Mouse (Mus musculus) midbrain, embryonic 15.5 days (tissue): Measurements from ENCODE around the gene Pagr1b. TPM values are rescaled to one million over a fixed set of nuclear protein-coding genes. Genes with fewer than 3 reads are reported as not detected.
A peak's percentile ranks its signal among the peaks of the same experiment; 100 is the strongest.

Experiments
- ATAC-seq: fragments of 200-750 bp; cut with Nextera tagmentation; replicated peaks from 2 replicates; pipeline ENCODE4 v1.8.0; 2017; ENCODE audit warnings: moderate TSS enrichment
- H3K27ac ChIP-seq: fragments of 300-500 bp; sonication (generic); 2 replicates; pipeline ENCODE4 v1.5.1; 2015; ENCODE audit warnings: mild to moderate bottlenecking, inconsistent platforms
- H3K27me3 ChIP-seq: fragments of 300-500 bp; sonication (generic); replicated peaks from 2 replicates; pipeline ENCODE4 v1.6.1; 2015; ENCODE audit warnings: inconsistent platforms
- H3K36me3 ChIP-seq: fragments of 300-500 bp; sonication (generic); replicated peaks from 2 replicates; pipeline ENCODE4 v1.6.1; 2015; ENCODE audit warnings: inconsistent platforms
- H3K4me1 ChIP-seq: fragments of 300-500 bp; sonication (generic); 2 replicates; pipeline ENCODE4 v1.6.1; 2015; ENCODE audit warnings: inconsistent platforms
- H3K4me2 ChIP-seq: fragments of 300-500 bp; sonication (generic); 2 replicates; pipeline ENCODE4 v1.6.1; 2015; ENCODE audit warnings: inconsistent platforms, mild to moderate bottlenecking, moderate library complexity
- H3K4me3 ChIP-seq: fragments of 300-500 bp; sonication (generic); 2 replicates; pipeline ENCODE4 v1.5.1; 2015; ENCODE audit warnings: mild to moderate bottlenecking, inconsistent platforms
- H3K9ac ChIP-seq: fragments of 300-500 bp; sonication (generic); 2 replicates; pipeline ENCODE4 v1.6.1; 2015; ENCODE audit warnings: mild to moderate bottlenecking, inconsistent platforms
- H3K9me3 ChIP-seq: fragments of 300-500 bp; sonication (generic); 2 replicates; pipeline ENCODE4 v1.6.1; 2016; ENCODE audit warnings: inconsistent platforms
- WGBS: fragments of 180-500 bp; shearing (Covaris S2); methylation state at CpG from one replicate; pipeline ENCODE4 v1.1.7; 2015; ENCODE audit warnings: mixed read lengths; 5-methylcytosine and 5-hydroxymethylcytosine counted together
- polyA plus RNA-seq: library from polyadenylated mRNA; unstranded; fragments of >200 nt; fragmentation: Nextera tagmentation; extraction: Ambion mirVana; gene quantifications from 2 replicates; pipeline ENCODE4 v1.2.1, GENCODE M21; 2015

Gene Pagr1b
- polyA plus RNA-seq, 1 experiment from 2014 or later: 1.0 TPM

DNA sequence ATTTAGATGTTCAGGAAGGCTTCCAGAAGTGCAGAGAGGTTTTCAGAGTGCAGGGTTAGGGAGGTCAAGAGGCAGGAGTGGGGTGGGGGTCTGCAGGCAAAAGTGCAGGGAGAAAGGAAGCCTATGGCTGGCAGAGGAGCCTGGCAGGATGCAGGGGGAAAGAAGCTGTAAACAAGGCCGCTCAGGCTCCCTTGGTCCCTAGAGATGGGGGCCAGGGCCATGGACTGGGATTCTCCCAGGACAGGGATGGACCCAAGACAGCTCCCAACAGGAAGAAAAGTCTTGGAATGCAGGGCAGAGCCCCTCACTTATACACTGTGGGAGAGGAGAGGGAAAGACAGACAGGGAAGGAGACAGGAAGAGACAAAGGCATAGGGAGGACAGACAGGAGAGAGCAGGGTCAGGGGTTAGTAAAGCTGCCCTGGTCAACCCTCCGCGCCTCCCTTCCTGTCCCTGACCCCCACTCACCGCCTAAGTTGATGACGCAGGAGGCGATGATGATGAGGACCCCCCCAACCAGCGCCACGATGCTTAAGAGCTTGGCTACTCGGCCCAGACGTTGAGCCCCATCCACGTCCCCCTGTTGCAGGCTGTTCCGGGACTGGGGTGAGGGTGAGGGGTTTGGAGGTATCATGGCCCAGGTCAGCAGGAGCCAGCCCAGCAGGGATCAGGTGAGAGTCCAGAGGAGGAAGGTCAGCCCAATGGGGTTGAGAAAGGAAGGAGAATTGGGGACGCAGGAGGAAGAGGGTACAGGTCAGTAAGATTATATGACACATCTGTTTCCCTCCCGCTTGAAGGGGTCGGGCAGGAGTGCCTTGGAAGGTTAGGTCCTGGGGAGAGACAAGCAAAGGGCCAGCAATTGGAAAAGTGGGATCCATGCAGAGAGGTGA is 2.4 kb upstream of the Pagr1b start:
- WGBS: 84% methylated on average over 15 of the region's 15 CpGs
- no peaks in the 10 kb centered on the region for H3K27me3 ChIP-seq
- H3K4me1 ChIP-seq: peaks cover 88% of the 10 kb centered on the region
- H3K4me3 ChIP-seq: no peak overlapping the region
- peaks cover 11% of the 10 kb centered on the region for H3K36me3 ChIP-seq
- H3K27ac ChIP-seq: peak overlapping the region; percentile 94; the same call in 1 of the 2 replicates
- peak overlapping the region; percentile 90 for H3K4me2 ChIP-seq
- H3K9me3 ChIP-seq: no peaks in the 10 kb centered on the region
- ATAC-seq: no peak
- peak overlapping the region; percentile 60; the same call in 1 of the 2 replicates for H3K9ac ChIP-seq

DNA sequence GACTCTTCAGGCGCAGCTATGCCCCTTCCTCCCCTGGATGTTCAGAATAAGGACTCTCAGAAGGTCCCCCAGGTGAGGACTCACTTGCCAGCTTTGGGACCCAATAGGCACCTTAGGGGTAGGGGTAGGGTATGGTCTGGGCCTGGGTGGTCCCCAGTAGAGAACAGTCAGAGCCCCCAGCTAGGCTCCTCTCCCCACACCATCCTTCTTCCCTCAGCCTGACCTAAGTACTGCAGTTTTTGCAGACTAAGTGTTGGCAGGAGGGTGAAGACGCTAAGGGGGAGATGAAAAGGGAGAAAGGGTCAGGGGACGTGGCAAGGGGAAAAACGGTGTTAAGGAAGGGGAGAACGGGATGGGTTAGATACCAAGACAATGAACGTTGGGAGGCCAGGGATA is 1.7 kb upstream of the Pagr1b start:
- peak overlapping the region; percentile 94 for H3K27ac ChIP-seq
- no peaks in the 10 kb centered on the region for H3K9me3 ChIP-seq
- peak overlapping the region; percentile 18 for H3K9ac ChIP-seq
- 45% methylated on average over 6 of the region's 6 CpGs for WGBS
- H3K4me1 ChIP-seq: peaks cover 84% of the 10 kb centered on the region
- H3K27me3 ChIP-seq: no peaks in the 10 kb centered on the region
- peak overlapping the region; percentile 69; the same call in 1 of the 2 replicates for H3K4me3 ChIP-seq
- H3K36me3 ChIP-seq: peaks cover 17% of the 10 kb centered on the region
- H3K4me2 ChIP-seq: peak overlapping the region; percentile 90
- ATAC-seq: no peak

DNA sequence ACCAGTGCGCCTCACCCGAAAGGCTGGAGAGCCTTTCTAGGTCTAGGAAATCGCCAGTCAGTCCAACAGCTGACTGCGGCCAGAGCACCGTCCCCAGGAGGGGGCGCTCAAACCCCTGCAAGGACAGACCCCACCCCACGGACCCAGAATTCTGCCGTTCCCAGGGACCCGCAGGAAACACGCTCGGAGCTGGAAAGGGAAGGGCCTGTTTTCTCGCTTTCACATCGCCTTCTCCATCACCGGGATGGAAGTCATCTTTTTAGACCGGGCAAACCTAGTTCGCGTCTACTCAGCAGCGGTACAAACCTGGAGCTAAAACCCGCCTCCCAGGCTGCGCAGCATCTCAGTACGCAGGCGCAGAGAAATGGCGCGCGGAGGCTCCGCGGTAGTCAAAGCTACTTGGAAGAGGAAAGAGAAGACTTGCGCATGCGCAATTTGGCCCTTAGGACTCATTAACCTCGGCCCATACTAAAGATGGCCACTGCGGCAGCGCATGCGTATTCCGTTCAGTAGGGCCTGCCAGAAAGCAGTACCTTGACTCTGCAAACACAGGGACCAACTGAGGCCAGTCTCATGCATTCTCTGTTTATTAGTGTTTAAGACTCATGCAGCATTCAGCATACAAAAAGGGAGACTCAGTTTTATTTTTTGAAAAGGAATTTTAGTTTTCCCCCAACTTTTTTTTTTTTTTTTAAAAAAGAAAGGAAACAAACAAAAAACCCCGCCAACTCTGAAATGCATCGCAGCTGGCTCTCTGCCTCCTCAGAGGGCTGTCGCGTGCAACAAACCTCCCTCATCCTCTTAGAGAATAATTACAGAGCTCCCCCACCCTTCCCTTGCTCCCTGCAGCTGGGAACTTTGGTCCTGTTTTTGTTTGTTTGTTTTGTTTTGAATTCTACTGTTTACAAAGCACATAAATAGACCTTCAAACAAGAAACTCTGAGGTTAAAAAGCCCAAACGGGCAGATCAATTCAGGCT is 976 bp upstream of the Pagr1b start, which contains the start of gene Pagr1a:
Pagr1a (minus strand) TSS at position 382 of the 979 bp plus-strand sequence.
- Histone ChIP-seq H3K36me3 (peaks cover 14% of the 10 kb centered on the region; the same call in 1 of the 2 replicates), H3K9ac (peak within 1 kb of the TSS; percentile 91), H3K27ac (peak within 1 kb of the TSS; percentile 94), H3K4me2 (peak within 1 kb of the TSS; percentile 90), H3K27me3 (no peaks in the 10 kb centered on the region), H3K4me3 (peak within 1 kb of the TSS; percentile 69), H3K4me1 (peaks cover 77% of the 10 kb centered on the region), H3K9me3 (no peaks in the 10 kb centered on the region)
- peak; percentile 83 for ATAC-seq
- WGBS: 3% methylated on average over 39 of the region's 39 CpGs

DNA sequence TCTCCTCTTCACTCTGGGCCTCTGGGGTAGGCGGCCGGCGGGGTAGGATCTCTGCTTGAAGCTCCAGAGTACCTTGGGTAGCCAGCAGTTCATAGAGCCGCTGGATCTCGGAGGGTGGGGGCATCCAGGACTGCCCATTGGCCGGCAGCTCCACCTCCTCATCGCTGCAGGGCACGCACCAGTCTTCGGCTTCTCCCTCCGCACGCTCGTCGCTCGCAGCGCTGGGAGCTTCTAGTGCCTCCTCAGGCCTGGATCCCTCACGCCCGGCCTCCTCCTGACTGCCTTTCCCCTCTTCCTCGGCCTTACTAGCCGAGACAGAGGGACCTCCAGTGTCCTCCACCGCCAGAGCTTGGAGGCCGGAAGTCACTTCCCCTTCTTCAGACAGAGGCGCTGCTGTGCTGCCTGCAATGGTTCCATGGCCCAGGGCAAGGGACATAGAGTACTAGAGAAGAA is 228 bp upstream of the Pagr1b start:
- peaks cover 70% of the 10 kb centered on the region for H3K4me1 ChIP-seq

DNA sequence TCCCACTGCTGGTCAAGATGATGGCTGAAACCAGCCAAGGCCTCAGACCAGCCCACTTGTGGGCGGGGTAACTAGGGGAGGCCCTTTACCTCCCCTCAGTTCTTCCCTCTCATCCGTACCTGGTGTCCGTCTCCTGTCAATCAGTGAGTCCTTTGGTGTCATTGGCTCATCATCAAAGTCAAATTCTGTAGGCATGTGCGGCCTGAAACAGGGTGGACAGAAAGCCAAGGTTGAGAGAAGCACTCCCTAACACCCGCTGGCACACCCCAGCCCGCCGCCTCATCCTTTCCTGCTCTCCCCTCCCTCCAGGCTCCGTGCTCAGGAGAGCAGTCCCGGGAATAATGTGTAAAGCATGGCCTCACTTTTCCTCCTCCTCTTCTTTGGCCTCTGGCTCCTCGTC is 203 bp downstream of the Pagr1b start:
- peak; percentile 7; the same call in 1 of the 2 replicates for ATAC-seq
- peak overlapping the region; percentile 90 for H3K4me2 ChIP-seq
- H3K9me3 ChIP-seq: no peaks in the 10 kb centered on the region
- H3K4me3 ChIP-seq: peak overlapping the region; percentile 69
- H3K9ac ChIP-seq: peak overlapping the region; percentile 91
- whole genome bisulfite sequencing: 2% methylated on average over 10 of the region's 10 CpGs
- H3K27ac ChIP-seq: peak overlapping the region; percentile 94
- H3K27me3 ChIP-seq: no peaks in the 10 kb centered on the region
- H3K4me1 ChIP-seq: peaks cover 66% of the 10 kb centered on the region
- H3K36me3 ChIP-seq: peaks cover 12% of the 10 kb centered on the region; the same call in 1 of the 2 replicates

More for the DNA sequence above, 228 bp upstream of the Pagr1b start:
- H3K27ac ChIP-seq: peak overlapping the region; percentile 94
- H3K9me3 ChIP-seq: no peaks in the 10 kb centered on the region
- H3K4me2 ChIP-seq: peak overlapping the region; percentile 90
- under 1% methylated on average over 22 of the region's 22 CpGs for WGBS
- H3K9ac ChIP-seq: peak overlapping the region; percentile 91
- peak; percentile 59 for ATAC-seq
- no peaks in the 10 kb centered on the region for H3K27me3 ChIP-seq
- peaks cover 12% of the 10 kb centered on the region; the same call in 1 of the 2 replicates for H3K36me3 ChIP-seq
- H3K4me3 ChIP-seq: peak overlapping the region; percentile 69

DNA sequence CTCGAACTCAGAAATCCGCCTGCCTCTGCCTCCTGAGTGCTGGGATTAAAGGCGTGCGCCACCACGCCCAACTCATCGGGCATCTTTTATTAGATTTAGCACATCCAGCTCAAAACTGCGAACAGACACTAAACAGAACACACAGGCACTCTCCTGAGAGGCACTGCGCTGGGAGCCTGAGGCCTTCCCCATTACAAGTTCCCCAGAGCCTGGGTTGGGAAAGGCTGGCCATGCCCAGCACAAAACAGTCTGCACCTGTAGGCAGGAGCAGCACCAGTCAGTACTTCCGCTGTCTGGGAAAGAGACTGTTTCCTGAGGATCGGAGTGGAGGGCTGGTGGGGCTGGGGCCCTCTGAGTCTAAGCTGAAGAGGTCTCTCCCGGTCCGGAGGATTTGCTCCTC is 1.3 kb downstream of the Pagr1b start:
- Histone ChIP-seq H3K4me2 (peak overlapping the region; percentile 12; the same call in 1 of the 2 replicates), H3K9me3 (no peaks in the 10 kb centered on the region), H3K27me3 (no peaks in the 10 kb centered on the region), H3K27ac (no peak overlapping the region), H3K4me1 (peaks cover 55% of the 10 kb centered on the region), H3K9ac (no peak overlapping the region), H3K4me3 (no peak overlapping the region), H3K36me3 (peaks cover 12% of the 10 kb centered on the region; the same call in 1 of the 2 replicates)
- no peak for ATAC-seq
- WGBS: 95% methylated on average over 12 of the region's 12 CpGs

DNA sequence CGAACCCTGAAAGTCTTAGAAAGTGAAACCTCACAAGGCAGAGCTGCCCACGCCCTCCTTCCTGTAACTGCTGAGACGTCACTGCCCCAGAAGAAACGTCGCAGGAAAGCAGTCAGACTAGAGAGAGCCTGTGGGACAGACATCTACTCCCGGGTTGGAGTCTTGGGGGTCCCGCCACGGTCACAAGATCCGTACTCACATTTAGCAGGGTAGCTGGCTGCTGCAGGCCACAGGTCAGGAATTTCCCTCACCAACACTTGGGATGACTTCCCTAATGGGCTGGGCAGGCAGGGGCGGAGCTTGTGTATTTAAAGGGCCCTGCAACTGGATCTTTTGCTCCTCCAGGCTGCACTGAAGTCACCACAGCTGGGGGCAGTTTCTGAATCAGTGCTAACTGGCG is 2.0 kb downstream of the Pagr1b start, which contains the start of gene Mvp:
Mvp (minus strand) TSS at position 302 of the 400 bp plus-strand sequence.
- 0 out of 2 replicates have a peak within 1 kb of the TSS, but pooled peaks have one; percentile 94 for H3K27ac ChIP-seq
- peaks cover 12% of the 10 kb centered on the region; the same call in 1 of the 2 replicates for H3K36me3 ChIP-seq
- H3K4me3 ChIP-seq: peak within 1 kb of the TSS; percentile 69
- no peaks in the 10 kb centered on the region for H3K9me3 ChIP-seq
- peaks cover 48% of the 10 kb centered on the region for H3K4me1 ChIP-seq
- ATAC-seq: no peak
- whole genome bisulfite sequencing: 78% methylated on average over 11 of the region's 11 CpGs
- peak within 1 kb of the TSS; percentile 17; the same call in 1 of the 2 replicates for H3K9ac ChIP-seq
- H3K27me3 ChIP-seq: no peaks in the 10 kb centered on the region
- H3K4me2 ChIP-seq: peak within 1 kb of the TSS; percentile 90

DNA sequence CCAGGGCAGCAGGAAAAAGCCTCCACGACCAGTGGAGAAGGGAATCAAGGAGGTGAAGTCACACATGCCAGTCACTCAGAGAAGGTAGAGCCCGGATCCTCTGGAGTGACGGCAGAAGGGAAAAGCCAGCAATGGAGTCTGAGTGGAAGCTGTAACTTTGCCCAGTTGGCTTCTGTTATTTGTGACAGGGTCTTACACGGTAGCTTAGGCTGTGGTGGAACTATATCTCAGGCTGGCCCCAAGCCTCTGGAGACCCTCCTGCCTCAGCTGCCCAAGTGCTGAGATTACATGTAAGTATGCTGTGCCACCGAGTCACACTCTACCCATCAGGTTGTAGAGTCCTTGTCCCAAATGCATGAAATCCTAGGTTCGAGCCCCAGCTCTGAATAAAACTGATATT is 2.9 kb downstream of the Pagr1b start:
- no peak overlapping the region for H3K27ac ChIP-seq
- H3K4me3 ChIP-seq: no peak overlapping the region
- 95% methylated on average over 6 of the region's 6 CpGs for WGBS
- no peak for ATAC-seq
- no peak overlapping the region for H3K4me2 ChIP-seq
- H3K4me1 ChIP-seq: peaks cover 39% of the 10 kb centered on the region
- H3K36me3 ChIP-seq: peaks cover 12% of the 10 kb centered on the region; the same call in 1 of the 2 replicates
- H3K9me3 ChIP-seq: no peaks in the 10 kb centered on the region
- no peak overlapping the region for H3K9ac ChIP-seq
- H3K27me3 ChIP-seq: no peaks in the 10 kb centered on the region

DNA sequence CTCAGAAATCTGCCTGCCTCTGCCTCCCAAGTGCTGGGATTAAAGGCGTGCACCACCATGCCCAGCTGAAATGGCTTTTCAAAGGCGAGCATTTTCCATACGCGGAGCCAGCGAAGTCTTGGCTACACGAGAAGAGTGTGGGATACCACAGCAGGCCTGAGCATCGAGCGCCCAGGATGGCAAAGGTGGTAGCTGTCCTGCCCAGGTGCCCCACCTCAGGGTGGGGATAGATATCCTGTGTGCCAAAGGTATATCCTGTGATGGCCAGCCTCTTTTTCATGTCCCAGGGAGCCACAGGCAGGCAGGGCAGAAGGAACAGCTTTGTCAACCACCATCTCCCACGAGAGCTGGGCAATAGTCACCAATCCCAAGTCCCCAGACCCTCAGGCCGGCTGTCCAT is 3.4 kb downstream of the Pagr1b start:
- no peak overlapping the region for H3K9ac ChIP-seq
- no peaks in the 10 kb centered on the region for H3K9me3 ChIP-seq
- H3K36me3 ChIP-seq: peaks cover 12% of the 10 kb centered on the region; the same call in 1 of the 2 replicates
- H3K27me3 ChIP-seq: no peaks in the 10 kb centered on the region
- WGBS: 95% methylated on average over 10 of the region's 10 CpGs
- no peak overlapping the region for H3K27ac ChIP-seq
- no peak for ATAC-seq
- no peak overlapping the region for H3K4me3 ChIP-seq
- H3K4me2 ChIP-seq: no peak overlapping the region
- H3K4me1 ChIP-seq: peaks cover 33% of the 10 kb centered on the region

DNA sequence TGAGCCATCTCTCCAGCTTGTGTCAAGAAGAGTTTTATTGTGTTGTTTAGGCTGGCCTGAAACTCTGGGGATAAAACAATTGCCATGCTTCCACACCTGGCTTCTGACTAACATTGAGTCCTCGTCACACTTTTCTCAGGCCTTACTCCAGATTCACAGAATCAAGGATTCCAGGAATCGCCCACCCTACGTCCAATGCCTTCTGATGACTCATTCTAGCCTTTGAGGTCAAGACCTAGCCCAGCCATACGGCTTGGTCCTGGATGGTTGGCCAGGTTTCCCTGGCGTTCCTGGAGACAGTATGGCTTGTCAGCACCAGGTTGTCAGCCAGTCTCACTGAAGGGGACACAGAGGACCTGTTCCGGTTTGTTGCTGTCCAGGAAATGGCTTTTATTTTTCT is 3.9 kb downstream of the Pagr1b start:
- ATAC-seq: no peak
- 90% methylated on average over 6 of the region's 6 CpGs for WGBS
- H3K4me3 ChIP-seq: no peak overlapping the region

DNA sequence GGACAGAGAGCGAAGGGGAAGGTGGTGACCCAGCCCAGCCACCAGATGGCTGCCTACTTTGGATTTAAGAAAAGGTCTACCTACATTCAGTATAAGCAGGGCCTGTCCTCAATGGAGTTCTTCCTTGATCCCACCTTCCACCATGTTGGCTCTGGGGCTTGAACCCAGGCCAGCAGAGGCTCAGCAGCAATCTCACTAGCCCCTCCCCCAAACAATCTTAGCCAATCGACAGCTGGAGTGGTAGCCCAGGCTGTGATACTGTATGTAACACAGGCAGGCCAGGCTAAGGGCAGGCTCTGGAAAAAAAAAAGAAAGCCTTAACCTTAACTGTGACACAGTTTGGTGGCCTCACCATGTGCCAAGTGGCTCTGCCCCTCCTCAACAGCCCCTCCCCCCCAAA is 4.6 kb downstream of the Pagr1b start:
- Histone ChIP-seq H3K4me1 (peaks cover 28% of the 10 kb centered on the region), H3K9ac (no peak overlapping the region), H3K27me3 (no peaks in the 10 kb centered on the region), H3K27ac (no peak overlapping the region), H3K4me2 (no peak overlapping the region), H3K4me3 (no peak overlapping the region), H3K36me3 (peaks cover 12% of the 10 kb centered on the region; the same call in 1 of the 2 replicates), H3K9me3 (no peaks in the 10 kb centered on the region)
- 79% methylated on average over 2 of the region's 2 CpGs for WGBS
- no peak for ATAC-seq

More for the DNA sequence above, 3.9 kb downstream of the Pagr1b start:
- peaks cover 29% of the 10 kb centered on the region for H3K4me1 ChIP-seq
- H3K9ac ChIP-seq: no peak overlapping the region
- H3K4me2 ChIP-seq: no peak overlapping the region
- no peaks in the 10 kb centered on the region for H3K9me3 ChIP-seq
- H3K27me3 ChIP-seq: no peaks in the 10 kb centered on the region
- H3K36me3 ChIP-seq: peaks cover 12% of the 10 kb centered on the region; the same call in 1 of the 2 replicates
- no peak overlapping the region for H3K27ac ChIP-seq
